Mouse (Mus musculus): Measurements from ENCODE around the gene Il23a.
"Not testable (repeated sequence)": the region's sequence is repeated elsewhere in the genome, so short reads cannot be mapped to it uniquely, and the experiment has no call there.

Gene Il23a

DNA sequence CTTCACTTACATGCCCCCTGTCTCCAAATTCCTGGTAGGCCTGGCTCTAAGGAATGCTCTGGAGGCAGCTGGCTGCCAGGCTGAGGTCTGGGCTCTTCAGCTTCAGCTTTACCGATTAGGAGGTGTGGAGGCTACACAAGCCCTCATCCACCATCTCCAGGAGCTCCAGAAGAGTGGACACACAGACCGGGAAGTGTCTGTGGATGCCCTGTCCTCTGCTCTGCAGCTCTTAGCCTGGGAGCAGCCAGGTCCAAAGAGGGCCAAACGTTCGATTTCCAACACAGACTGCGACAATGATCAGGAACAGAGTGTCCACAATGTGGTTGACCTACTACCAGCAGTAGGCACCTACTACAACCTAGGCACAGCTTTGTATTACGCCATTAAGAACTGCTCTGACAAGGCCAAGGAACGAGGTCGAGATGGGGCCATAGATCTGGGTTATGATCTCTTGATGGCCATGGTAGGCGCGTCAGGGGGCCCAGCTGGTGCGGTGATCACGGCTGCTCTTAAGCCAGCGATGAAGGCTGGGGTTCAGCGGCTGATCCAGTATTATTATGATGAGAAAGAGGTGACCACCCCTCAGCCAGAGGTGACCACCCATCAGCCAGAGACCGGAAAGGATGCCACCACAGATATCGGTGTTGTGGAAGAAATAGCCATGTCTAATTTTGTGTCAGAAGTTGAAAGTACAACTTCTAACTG, 29.2 kb downstream of the Il23a start:
- DNase-seq (ENCODE audit: low read depth in 2 of 2, low spot score in 2 of 2): no peak

DNA sequence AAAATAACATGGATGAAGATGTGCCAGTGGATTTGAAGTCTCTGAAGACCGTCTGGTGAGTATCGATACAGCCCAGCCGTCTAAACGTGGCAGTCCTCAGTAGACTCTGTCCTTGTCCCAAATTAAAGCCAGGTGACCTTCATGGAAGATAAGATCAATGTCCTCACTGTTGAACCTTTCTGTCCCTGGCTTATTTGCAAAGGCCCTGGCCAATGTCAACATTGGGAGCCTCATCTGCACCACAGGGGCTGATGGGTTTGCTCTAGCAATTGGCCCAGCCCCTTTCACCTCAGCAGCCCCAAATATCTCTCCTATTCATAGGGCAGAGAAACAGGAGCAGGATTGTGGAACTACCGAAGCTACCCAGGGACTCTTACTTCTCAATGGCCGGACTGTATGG, 30.2 kb downstream of the Il23a start, which contains the start of gene Apof:
TSS of gene Apof (plus strand) at position 301 of the 400 bp plus-strand sequence.
- no peak for DNase-seq (ENCODE audit: low read depth in 2 of 2, low spot score in 2 of 2)

DNA sequence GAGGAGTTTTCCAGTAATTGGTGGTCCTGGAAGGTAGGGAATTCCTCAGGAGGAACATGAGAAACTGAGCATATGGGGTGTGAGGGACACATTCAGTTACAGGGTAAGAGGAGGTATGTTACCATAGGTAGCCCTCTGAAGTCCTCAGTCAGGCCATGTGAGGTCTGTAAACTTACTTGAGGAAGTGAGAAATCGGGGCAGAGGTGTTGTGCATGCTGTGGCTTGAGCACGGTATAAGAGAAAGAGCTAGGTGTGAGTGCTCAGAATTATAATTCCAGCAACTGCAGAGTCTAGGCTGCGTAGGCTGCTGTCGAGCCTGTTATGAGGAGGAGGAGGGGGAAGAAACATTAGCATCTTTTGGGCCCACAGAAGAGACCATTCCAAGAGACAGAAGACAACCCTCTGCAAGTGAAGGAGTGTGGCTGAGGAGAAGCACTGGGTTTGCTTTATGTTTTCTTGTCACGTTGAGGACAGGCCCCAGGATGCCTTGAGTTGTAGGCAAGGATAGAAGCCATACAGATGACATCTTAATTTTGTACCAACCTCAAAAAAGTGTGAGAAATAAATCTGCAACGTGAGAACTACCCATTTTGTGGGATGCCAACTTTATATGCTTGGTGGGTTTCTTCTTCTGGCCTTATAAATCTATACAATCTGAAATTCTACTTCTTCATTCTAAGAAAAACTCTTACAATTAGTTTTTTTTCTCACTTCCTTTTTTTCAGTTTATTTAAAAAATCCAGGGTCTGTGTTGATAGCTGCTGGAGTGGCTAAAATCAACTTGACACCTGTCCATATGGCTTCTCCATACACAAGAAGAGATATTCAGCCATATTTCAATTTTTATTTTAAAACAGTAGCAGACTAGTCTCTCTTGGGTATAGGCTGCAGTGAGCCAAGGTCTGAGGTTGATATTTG, 34.9 kb downstream of the Il23a start:
- no peak for DNase-seq (ENCODE audit: low read depth in 2 of 2, low spot score in 2 of 2)

DNA sequence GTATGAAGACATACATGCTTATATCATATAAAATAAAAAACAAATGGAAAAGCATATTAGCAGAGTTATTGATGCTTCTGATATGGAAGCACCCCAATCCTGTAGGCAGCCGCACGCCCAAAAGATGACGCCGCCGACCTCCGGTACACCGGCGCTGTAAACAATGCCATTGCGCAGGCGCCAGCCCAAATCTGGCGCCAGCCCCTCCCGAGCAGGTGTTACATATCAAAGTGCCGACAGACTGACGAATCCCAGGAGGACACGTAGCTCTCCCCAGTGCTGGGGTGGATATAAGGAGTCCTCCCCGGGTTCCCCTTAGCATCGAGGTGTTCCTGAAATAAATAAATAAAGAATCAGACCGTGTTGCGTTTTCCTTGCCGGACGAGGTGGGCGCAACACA, 36.3 kb downstream of the Il23a start:
- DNase-seq (ENCODE audit: low read depth in 2 of 2, low spot score in 2 of 2): no peak

DNA sequence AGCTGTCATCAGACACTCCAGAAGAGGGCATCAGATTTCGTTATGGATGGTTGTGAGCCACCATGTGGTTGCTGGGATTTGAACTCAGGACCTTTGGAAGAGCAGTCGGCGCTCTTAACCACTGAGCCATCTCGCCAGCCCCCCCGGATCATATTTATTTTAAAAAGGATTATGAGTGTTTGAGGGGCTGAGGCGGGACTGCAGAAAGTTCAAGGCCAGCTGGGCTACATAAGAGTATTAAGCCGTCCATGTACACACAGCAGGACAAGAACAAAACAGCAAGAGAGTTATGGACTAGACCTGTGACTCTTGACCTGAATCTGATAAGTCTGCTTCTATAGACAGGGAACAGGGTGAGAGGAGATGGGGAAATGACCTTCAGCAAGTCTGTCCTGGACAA, 38.2 kb downstream of the Il23a start:
- not testable (repeated sequence) for DNase-seq (ENCODE audit: low read depth in 2 of 2, low spot score in 2 of 2)

DNA sequence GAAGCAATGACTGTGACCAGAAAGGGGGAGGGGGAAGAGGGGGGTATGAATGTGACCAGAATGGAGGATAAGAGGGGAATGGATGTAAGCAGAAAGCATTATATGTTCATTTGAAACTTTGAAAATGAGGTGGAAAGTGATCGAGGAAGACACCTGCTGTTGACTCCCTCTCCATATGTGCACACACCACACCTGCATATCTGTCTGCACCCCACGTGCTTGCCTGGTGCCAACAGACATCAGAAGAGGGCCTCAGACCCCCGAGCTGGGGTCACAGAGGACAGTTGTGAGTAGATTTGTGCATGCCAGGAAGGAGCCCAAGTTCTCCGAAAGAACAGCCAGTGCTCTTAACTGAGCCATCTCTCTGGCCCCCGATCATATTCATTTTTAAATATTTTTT, 38.6 kb downstream of the Il23a start:
- DNase-seq (ENCODE audit: low read depth in 2 of 2, low spot score in 2 of 2): no peak

DNA sequence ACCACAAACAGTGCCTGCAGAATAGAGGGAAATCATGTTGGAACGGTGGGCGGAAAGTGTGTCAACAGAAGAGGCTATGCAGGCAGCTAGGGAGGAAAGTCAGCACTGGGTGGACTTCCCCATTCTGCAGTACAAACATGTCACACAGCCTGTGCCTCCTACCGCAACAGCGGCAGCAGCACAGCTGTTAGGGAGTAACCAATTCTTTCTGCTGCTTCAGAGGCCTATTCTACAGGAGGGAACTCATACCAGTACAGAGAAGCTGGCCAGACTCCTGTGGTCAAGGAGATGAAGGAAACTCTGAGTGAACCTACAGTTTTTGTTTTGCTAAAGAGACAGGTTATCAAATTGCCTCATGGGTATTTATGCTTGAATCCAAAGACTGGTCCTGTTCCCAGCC, 39.6 kb downstream of the Il23a start:
- no peak for DNase-seq (ENCODE audit: low read depth in 2 of 2, low spot score in 2 of 2)

DNA sequence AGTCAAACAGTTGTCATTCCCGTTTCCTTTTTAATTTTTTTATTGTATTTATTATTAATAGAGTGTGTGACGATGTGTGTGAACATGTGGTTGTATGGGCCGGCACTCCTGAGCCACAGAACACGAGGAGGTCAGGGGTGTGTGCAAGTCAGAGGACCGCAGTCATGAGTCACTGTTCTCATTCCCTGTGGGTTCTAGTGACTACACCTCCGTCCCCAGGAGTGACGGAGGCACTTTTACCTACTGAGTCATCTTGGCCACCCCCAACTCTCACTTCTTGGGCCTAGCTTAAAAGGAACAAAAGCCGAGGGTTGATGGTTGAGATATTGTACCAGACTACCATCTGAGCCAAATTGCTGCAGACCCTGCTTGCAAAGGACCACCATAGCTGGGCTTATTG, 42.2 kb downstream of the Il23a start:
- DNase-seq (ENCODE audit: low read depth in 2 of 2, low spot score in 2 of 2): no peak

DNA sequence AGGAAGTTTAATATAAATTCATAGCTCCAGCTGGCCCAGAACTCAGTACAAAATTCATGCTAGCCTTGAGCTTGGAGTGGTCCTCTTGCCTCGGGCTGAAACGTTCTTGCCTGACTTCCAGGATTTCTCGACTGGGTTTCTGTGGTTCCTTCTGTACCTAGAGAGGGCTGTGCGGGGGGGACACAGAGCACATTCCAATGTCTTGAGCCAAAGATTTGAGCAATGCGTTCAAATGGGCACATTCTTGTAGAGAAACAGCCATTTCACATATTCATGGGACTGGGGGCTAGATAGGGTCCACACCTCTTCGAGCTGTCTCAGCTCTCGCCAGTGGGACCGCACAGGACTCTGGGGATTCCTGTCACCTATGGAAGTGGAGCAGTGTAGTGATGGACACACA, 42.6 kb downstream of the Il23a start:
- DNase-seq (ENCODE audit: low read depth in 2 of 2, low spot score in 2 of 2): no peak

DNA sequence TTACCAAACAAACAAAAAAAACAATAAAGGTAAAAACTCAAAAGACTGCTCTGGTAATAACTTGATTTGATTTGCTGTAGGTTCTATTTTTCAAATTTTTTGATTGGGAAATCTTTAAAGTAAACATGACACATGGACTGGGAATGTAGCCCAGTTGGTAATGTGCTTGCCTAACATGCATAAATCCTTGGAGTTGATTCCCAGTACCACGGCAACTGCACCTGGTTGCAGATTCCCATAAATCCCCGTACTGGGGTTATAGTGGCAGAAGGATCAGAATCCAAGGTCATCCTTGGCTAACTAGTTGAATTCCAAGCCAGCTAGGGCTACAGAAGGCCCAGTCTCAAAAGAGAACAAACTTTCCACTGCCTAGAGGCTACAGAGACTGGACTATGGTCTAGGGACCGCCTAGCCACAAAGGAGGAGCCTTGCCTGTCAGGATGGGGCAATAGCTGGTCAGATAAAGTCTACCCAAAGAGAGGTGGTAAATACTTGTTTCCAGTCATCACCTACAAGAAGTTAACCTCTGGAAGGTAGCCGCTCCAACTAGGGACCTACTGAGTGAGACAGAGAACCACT, 44.8 kb downstream of the Il23a start, which contains the start of gene Apon:
TSS of gene Apon (plus strand) at position 420 of the 579 bp plus-strand sequence.
- DNase-seq (ENCODE audit: low read depth in 2 of 2, low spot score in 2 of 2): no peak

DNA sequence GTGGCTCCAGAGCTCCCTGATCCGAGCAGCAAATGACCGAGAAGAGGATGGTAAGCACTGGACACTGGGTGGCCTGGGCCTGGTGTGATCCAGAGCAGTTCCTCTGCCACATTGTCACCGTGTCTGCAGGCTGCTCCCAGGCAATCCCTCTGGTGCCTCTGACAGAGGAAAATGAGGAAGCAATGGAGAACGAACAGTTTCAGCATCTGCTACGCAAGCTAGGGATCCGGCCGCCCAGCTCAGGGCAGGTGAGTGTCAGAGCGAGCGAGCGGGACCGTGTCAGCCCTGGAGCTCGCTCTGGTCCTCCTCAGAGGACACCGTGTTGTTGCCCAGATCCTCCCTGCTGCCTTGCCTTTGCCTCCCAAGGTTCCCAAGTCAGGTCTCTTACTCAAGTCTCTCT, 48.0 kb downstream of the Il23a start:
- DNase-seq (ENCODE audit: low read depth in 2 of 2, low spot score in 2 of 2): no peak

DNA sequence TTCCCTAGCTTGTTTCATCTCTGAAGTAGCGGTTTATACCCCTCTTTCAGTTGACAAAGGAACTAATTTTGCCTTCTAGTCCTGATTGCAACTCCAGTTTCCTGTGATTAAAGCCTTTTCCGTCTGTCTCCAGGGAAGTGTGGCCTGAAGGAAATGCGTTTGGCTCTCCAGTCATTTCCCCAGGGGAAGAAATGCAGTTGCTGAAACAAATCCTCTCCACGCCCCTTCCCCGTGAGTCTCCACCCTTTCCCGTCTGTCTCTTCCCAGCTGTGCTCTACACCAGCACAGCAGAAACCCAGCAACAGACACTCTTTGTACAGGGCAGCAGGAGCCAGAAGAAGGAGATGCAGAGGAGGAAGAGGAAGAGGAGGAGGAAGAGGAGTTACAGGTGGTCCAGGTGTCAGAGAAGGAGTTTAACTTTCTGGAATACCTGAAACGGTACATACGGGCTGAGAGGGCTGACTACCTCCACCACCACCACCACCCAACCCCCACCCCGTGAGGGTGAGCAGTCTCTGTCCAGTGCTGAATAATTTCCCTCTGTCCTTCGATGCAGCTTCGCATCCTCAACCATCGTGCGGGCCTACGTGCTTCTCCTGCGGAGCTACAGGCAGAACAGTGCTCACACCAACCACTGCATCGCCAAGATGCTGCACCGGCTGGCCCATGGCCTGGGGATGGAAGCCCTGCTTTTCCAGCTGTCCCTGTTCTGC, 51.4 kb downstream of the Il23a start:
- no peak for DNase-seq (ENCODE audit: low read depth in 2 of 2, low spot score in 2 of 2)
